Mouse (Mus musculus): ENCODE results near the gene Ttc34. TPM values are rescaled to one million over a fixed set of nuclear protein-coding genes. Genes with fewer than 3 reads are reported as not detected.

The Ttc34 gene
- polyA plus RNA-seq, 1 experiment, result 1.00 TPM

DNA sequence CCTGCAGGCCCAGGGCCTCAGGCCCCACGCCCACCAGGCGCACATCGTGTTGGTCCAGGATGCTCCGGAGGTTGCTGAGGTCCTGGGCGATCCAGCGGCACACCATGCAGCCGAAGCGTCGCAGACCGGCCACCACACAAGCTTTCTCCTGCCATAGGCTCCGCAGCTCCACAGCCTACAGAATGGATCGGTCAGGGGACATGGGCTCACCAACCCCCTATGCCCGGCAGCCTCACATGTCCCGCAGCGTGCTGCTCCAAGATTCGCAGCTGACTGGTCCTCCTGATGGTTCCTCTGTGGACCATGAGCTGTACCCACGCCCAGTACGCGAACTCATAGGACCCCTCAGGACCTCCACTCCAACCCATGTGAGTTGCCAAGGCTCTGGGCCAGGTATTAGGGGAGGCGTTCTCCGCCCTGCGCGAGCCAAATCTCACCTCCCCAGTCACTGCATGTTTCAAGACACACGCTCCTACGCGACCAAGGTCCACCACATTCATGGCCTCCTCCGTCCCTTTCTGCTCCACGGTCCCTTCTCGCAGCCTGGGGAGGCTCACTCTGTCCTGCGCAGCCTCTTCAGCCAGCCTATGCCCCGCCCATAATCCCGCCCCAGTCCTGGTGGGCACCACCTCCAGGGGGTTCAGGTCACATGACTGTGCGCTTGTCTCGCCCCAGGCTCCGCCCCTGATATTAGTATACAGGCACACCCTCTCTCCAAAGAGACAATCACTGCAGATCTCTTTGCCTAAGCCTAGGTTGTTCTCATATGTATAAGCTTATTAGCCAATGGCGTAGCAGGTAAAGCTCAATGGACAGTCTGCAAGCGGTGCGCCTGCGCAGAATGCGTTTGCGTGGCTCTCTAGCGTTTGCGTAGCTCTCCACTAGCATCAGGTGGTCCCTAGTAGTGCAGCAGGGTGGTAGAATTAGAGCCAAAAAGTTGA is 61.5 kb downstream of the Ttc34 start, which contains the start of gene Fam213b:
Fam213b (minus strand) TSS at position 630 of the 941 bp plus-strand sequence.
- peak; percentile 96 for DNase-seq (ENCODE audit: low read depth)
- TF ChIP-seq CTCF (IDR thresholded peaks at IDR 0.05; ENCODE audit: borderline replicate concordance, extremely low read depth, insufficient read depth, insufficient read length) (no peak; the same call in 1 of the 2 replicates), POLR2A (IDR thresholded peaks at IDR 0.05; ENCODE audit: borderline replicate concordance, extremely low read depth, insufficient read depth, insufficient read length, poor library complexity, severe bottlenecking) (peak; percentile 57; the same call in 1 of the 2 replicates)

DNA sequence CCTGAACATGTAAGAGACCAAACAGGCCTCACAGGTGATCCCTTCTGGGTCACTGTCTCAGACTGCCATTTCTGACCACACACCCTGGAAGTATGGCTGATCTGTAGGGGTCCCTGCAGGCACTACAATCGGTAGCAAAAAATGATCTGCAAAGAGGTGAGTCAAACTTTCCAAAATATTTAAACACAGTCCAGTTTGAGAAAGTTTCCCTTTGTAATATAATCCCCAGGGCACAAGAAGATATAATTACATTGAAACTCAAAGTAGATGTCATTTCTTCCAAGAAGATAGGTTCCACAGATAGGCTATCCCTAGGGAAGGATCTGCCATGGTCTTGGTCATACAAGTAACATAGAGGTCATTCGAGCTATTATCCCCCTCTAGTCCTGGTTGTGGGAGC is 65.1 kb downstream of the Ttc34 start:
- no peak for DNase-seq (ENCODE audit: low read depth)
- TF ChIP-seq CTCF (IDR thresholded peaks at IDR 0.05; ENCODE audit: borderline replicate concordance, extremely low read depth, insufficient read depth, insufficient read length) (no peak), POLR2A (IDR thresholded peaks at IDR 0.05; ENCODE audit: borderline replicate concordance, extremely low read depth, insufficient read depth, insufficient read length, poor library complexity, severe bottlenecking) (no peak)

GRCm38 (mm10) chr4:154904185-154905071 is 67.2 kb downstream of the Ttc34 start:
- TF ChIP-seq POLR2A (IDR thresholded peaks at IDR 0.05; ENCODE audit: borderline replicate concordance, extremely low read depth, insufficient read depth, insufficient read length, poor library complexity, severe bottlenecking) (no peak), CTCF (IDR thresholded peaks at IDR 0.05; ENCODE audit: borderline replicate concordance, extremely low read depth, insufficient read depth, insufficient read length) (no peak)
- DNase-seq (ENCODE audit: low read depth), result peak; percentile 96

- TF ChIP-seq CTCF (IDR thresholded peaks at IDR 0.05; ENCODE audit: borderline replicate concordance, extremely low read depth, insufficient read depth, insufficient read length) (peak; percentile 86), POLR2A (IDR thresholded peaks at IDR 0.05; ENCODE audit: borderline replicate concordance, extremely low read depth, insufficient read depth, insufficient read length, poor library complexity, severe bottlenecking) (no peak)
- DNase-seq (ENCODE audit: low read depth), result peak; percentile 87
Measured at GRCm38 (mm10) chr4:154907833-154908232, 70.6 kb downstream of the Ttc34 start.

GRCm38 (mm10) chr4:154908490-154908889 is 71.2 kb downstream of the Ttc34 start:
- DNase-seq (ENCODE audit: low read depth), result no peak
- TF ChIP-seq POLR2A (IDR thresholded peaks at IDR 0.05; ENCODE audit: borderline replicate concordance, extremely low read depth, insufficient read depth, insufficient read length, poor library complexity, severe bottlenecking), result no peak
- no peak for TF ChIP-seq CTCF (IDR thresholded peaks at IDR 0.05; ENCODE audit: borderline replicate concordance, extremely low read depth, insufficient read depth, insufficient read length)

- DNase-seq (ENCODE audit: low read depth), result no peak
- TF ChIP-seq POLR2A (IDR thresholded peaks at IDR 0.05; ENCODE audit: borderline replicate concordance, extremely low read depth, insufficient read depth, insufficient read length, poor library complexity, severe bottlenecking), result no peak
- no peak for TF ChIP-seq CTCF (IDR thresholded peaks at IDR 0.05; ENCODE audit: borderline replicate concordance, extremely low read depth, insufficient read depth, insufficient read length)
Measured at GRCm38 (mm10) chr4:154910606-154911522, 73.6 kb downstream of the Ttc34 start.

GRCm38 (mm10) chr4:154911644-154912043 is 74.4 kb downstream of the Ttc34 start:
- no peak for TF ChIP-seq CTCF (IDR thresholded peaks at IDR 0.05; ENCODE audit: borderline replicate concordance, extremely low read depth, insufficient read depth, insufficient read length)
- DNase-seq (ENCODE audit: low read depth), result no peak

GRCm38 (mm10) chr4:154913845-154914244 is 76.6 kb downstream of the Ttc34 start:
- TF ChIP-seq CTCF (IDR thresholded peaks at IDR 0.05; ENCODE audit: borderline replicate concordance, extremely low read depth, insufficient read depth, insufficient read length) (no peak), POLR2A (IDR thresholded peaks at IDR 0.05; ENCODE audit: borderline replicate concordance, extremely low read depth, insufficient read depth, insufficient read length, poor library complexity, severe bottlenecking) (no peak)
- DNase-seq (ENCODE audit: low read depth), result no peak

DNA sequence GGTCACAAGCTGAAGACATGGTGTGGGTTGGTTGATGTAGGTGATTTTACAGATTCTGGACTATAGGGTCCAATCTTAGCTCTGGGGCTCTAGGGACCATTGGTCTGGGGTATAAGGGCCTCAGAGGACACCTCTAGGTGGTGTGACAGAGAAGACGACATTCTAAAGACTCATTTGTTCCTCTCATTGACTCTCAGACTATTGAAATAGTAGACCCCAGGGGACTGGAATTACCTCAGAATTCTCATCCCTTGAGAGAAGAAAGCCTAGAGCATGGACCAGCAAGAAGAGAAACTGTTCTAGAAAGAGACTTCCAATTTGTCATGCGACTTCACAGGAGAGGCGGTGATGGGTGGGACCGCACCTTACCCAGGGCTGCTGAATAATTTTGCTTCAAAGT is 77.0 kb downstream of the Ttc34 start:
- TF ChIP-seq CTCF (IDR thresholded peaks at IDR 0.05; ENCODE audit: borderline replicate concordance, extremely low read depth, insufficient read depth, insufficient read length), result no peak
- no peak for TF ChIP-seq POLR2A (IDR thresholded peaks at IDR 0.05; ENCODE audit: borderline replicate concordance, extremely low read depth, insufficient read depth, insufficient read length, poor library complexity, severe bottlenecking)
- DNase-seq (ENCODE audit: low read depth), result no peak

- DNase-seq (ENCODE audit: low read depth), result no peak
- no peak for TF ChIP-seq CTCF (IDR thresholded peaks at IDR 0.05; ENCODE audit: borderline replicate concordance, extremely low read depth, insufficient read depth, insufficient read length)
- TF ChIP-seq POLR2A (IDR thresholded peaks at IDR 0.05; ENCODE audit: borderline replicate concordance, extremely low read depth, insufficient read depth, insufficient read length, poor library complexity, severe bottlenecking), result no peak
Measured at GRCm38 (mm10) chr4:154914707-154915106, 77.4 kb downstream of the Ttc34 start.

Measured in brain, embryonic 14.5 days (tissue).